Mouse (Mus musculus): ENCODE results near the gene Ppcs. TPM values are rescaled to one million over a fixed set of nuclear protein-coding genes. Genes with fewer than 3 reads are reported as not detected.

The Ppcs gene
- polyA plus RNA-seq, 1 experiment from 2014 or later, result 36.2 TPM

GRCm38 (mm10) chr4:119415072-119415753, 7.0 kb downstream of the Ppcs start, which contains the start of gene Ccdc30:
TSS of gene Ccdc30 (minus strand) at chr4:119415521.
- Histone ChIP-seq H3K27me3 (no peaks in the 10 kb centered on the region), H3K4me1 (peaks cover 16% of the 10 kb centered on the region), H3K36me3 (no peaks in the 10 kb centered on the region), H3K9ac (peak within 1 kb of the TSS; percentile 44), H3K4me3 (peak within 1 kb of the TSS; percentile 59), H3K4me2 (peak within 1 kb of the TSS; percentile 93), H3K27ac (no peak within 1 kb of the TSS), H3K9me3 (no peaks in the 10 kb centered on the region)
- WGBS, result under 1% methylated on average over 49 of the region's 49 CpGs
- peak; percentile 100 for ATAC-seq (ENCODE audit: borderline replicate concordance, extremely low read depth, low FRiP score, low TSS enrichment)

GRCm38 (mm10) chr4:119412791-119413190, 9.4 kb downstream of the Ppcs start:
- Histone ChIP-seq H3K27ac (no peak overlapping the region), H3K9ac (no peak overlapping the region), H3K4me1 (peaks cover 16% of the 10 kb centered on the region), H3K9me3 (no peaks in the 10 kb centered on the region), H3K36me3 (no peaks in the 10 kb centered on the region), H3K27me3 (no peaks in the 10 kb centered on the region), H3K4me2 (no peak overlapping the region), H3K4me3 (no peak overlapping the region)
- ATAC-seq (ENCODE audit: borderline replicate concordance, extremely low read depth, low FRiP score, low TSS enrichment), result peak; percentile 68; the same call in 1 of the 2 replicates
- 37% methylated on average over 6 of the region's 6 CpGs for WGBS

- no peaks in the 10 kb centered on the region for H3K9me3 ChIP-seq
- no peak overlapping the region for H3K9ac ChIP-seq
- H3K4me1 ChIP-seq, result peaks cover 16% of the 10 kb centered on the region
- H3K27me3 ChIP-seq, result no peaks in the 10 kb centered on the region
- H3K27ac ChIP-seq, result no peak overlapping the region
- no peak for ATAC-seq (ENCODE audit: borderline replicate concordance, extremely low read depth, low FRiP score, low TSS enrichment)
- 80% methylated on average over 12 of the region's 12 CpGs for WGBS
- no peak overlapping the region for H3K4me3 ChIP-seq
- no peaks in the 10 kb centered on the region for H3K36me3 ChIP-seq
- no peak overlapping the region for H3K4me2 ChIP-seq
Measured at GRCm38 (mm10) chr4:119411877-119412650, 10.2 kb downstream of the Ppcs start.

GRCm38 (mm10) chr4:119403431-119403830, 18.8 kb downstream of the Ppcs start:
- no peak overlapping the region for H3K27ac ChIP-seq
- H3K4me1 ChIP-seq, result no peaks in the 10 kb centered on the region
- H3K9me3 ChIP-seq, result peaks cover 8% of the 10 kb centered on the region; the same call in 1 of the 2 replicates
- no peak overlapping the region for H3K4me2 ChIP-seq
- no peaks in the 10 kb centered on the region for H3K27me3 ChIP-seq
- H3K36me3 ChIP-seq, result no peaks in the 10 kb centered on the region
- ATAC-seq (ENCODE audit: borderline replicate concordance, extremely low read depth, low FRiP score, low TSS enrichment), result no peak
- WGBS, result 88% methylated on average over 2 of the region's 2 CpGs
- H3K9ac ChIP-seq, result no peak overlapping the region
- H3K4me3 ChIP-seq, result no peak overlapping the region

- Histone ChIP-seq H3K4me1 (no peaks in the 10 kb centered on the region), H3K27ac (no peak overlapping the region), H3K36me3 (no peaks in the 10 kb centered on the region), H3K9me3 (peaks cover 8% of the 10 kb centered on the region; the same call in 1 of the 2 replicates), H3K4me2 (no peak overlapping the region), H3K27me3 (no peaks in the 10 kb centered on the region), H3K4me3 (no peak overlapping the region), H3K9ac (no peak overlapping the region)
- no peak for ATAC-seq (ENCODE audit: borderline replicate concordance, extremely low read depth, low FRiP score, low TSS enrichment)
- WGBS, result 50% methylated on average over 7 of the region's 7 CpGs
Measured at GRCm38 (mm10) chr4:119400896-119401295, 21.3 kb downstream of the Ppcs start.

GRCm38 (mm10) chr4:119398751-119399150, 23.5 kb downstream of the Ppcs start:
- WGBS, result 68% methylated on average over 7 of the region's 7 CpGs
- Histone ChIP-seq H3K4me1 (no peaks in the 10 kb centered on the region), H3K4me2 (no peak overlapping the region), H3K4me3 (no peak overlapping the region), H3K9ac (no peak overlapping the region), H3K36me3 (no peaks in the 10 kb centered on the region), H3K27me3 (no peaks in the 10 kb centered on the region), H3K9me3 (peaks cover 8% of the 10 kb centered on the region; the same call in 1 of the 2 replicates), H3K27ac (no peak overlapping the region)
- ATAC-seq (ENCODE audit: borderline replicate concordance, extremely low read depth, low FRiP score, low TSS enrichment), result no peak

GRCm38 (mm10) chr4:119390369-119390768, 31.9 kb downstream of the Ppcs start:
- Histone ChIP-seq H3K36me3 (no peaks in the 10 kb centered on the region), H3K9me3 (no peaks in the 10 kb centered on the region), H3K9ac (no peak overlapping the region), H3K27ac (no peak overlapping the region), H3K4me1 (no peaks in the 10 kb centered on the region), H3K4me3 (no peak overlapping the region), H3K4me2 (no peak overlapping the region), H3K27me3 (no peaks in the 10 kb centered on the region)
- ATAC-seq (ENCODE audit: borderline replicate concordance, extremely low read depth, low FRiP score, low TSS enrichment), result no peak
- 81% methylated on average over 1 of the region's 1 CpGs for WGBS

GRCm38 (mm10) chr4:119389184-119389583, 33.0 kb downstream of the Ppcs start:
- WGBS, result 68% methylated on average over 3 of the region's 3 CpGs
- no peak overlapping the region for H3K4me2 ChIP-seq
- no peak for ATAC-seq (ENCODE audit: borderline replicate concordance, extremely low read depth, low FRiP score, low TSS enrichment)

GRCm38 (mm10) chr4:119381471-119382190, 40.6 kb downstream of the Ppcs start:
- Histone ChIP-seq H3K4me1 (no peaks in the 10 kb centered on the region), H3K9ac (no peak overlapping the region), H3K27me3 (no peaks in the 10 kb centered on the region), H3K36me3 (no peaks in the 10 kb centered on the region), H3K4me2 (no peak overlapping the region), H3K4me3 (no peak overlapping the region), H3K27ac (no peak overlapping the region), H3K9me3 (no peaks in the 10 kb centered on the region)
- no peak for ATAC-seq (ENCODE audit: borderline replicate concordance, extremely low read depth, low FRiP score, low TSS enrichment)
- 59% methylated on average over 7 of the region's 7 CpGs for WGBS

More at GRCm38 (mm10) chr4:119389184-119389583, 33.0 kb downstream of the Ppcs start:
- Histone ChIP-seq H3K36me3 (no peaks in the 10 kb centered on the region), H3K27ac (no peak overlapping the region), H3K27me3 (no peaks in the 10 kb centered on the region), H3K9ac (no peak overlapping the region), H3K4me3 (no peak overlapping the region), H3K9me3 (no peaks in the 10 kb centered on the region), H3K4me1 (no peaks in the 10 kb centered on the region)

- H3K9ac ChIP-seq, result no peak overlapping the region
- H3K4me3 ChIP-seq, result no peak overlapping the region
- H3K4me1 ChIP-seq, result peaks cover 6% of the 10 kb centered on the region; the same call in 1 of the 2 replicates
- H3K27me3 ChIP-seq, result no peaks in the 10 kb centered on the region
- H3K27ac ChIP-seq, result no peak overlapping the region
- ATAC-seq (ENCODE audit: borderline replicate concordance, extremely low read depth, low FRiP score, low TSS enrichment), result no peak
- no peaks in the 10 kb centered on the region for H3K9me3 ChIP-seq
- no peaks in the 10 kb centered on the region for H3K36me3 ChIP-seq
- WGBS, result 81% methylated on average over 6 of the region's 6 CpGs
- H3K4me2 ChIP-seq, result no peak overlapping the region
Measured at GRCm38 (mm10) chr4:119369460-119369859, 52.8 kb downstream of the Ppcs start.
